Mouse (Mus musculus): Measurements from ENCODE around the gene Zfp442.
"Not testable (repeated sequence)": the region's sequence is repeated elsewhere in the genome, so short reads cannot be mapped to it uniquely, and the experiment has no call there.

The Zfp442 gene

GRCm38 (mm10) chr2:150451180-150451919 lies at the start of gene Zfp442:
Gene Zfp442, minus strand, starts transcription at chr2:150451486.
- DNase-seq (ENCODE audit: low read depth) = peak; percentile 4

GRCm38 (mm10) chr2:150500124-150500973 lies 49.1 kb upstream of the Zfp442 start:
- DNase-seq (ENCODE audit: low read depth) = not testable (repeated sequence)

- no peak for DNase-seq (ENCODE audit: low read depth)
Observed at GRCm38 (mm10) chr2:150493031-150493430, 41.7 kb upstream of the Zfp442 start.

GRCm38 (mm10) chr2:150484939-150485778 lies 33.9 kb upstream of the Zfp442 start, which contains the start of gene Zfp345:
Gene Zfp345, minus strand, starts transcription at chr2:150485091.
- not testable (repeated sequence) for DNase-seq (ENCODE audit: low read depth)

GRCm38 (mm10) chr2:150439084-150439483 lies 12.2 kb downstream of the Zfp442 start:
- DNase-seq (ENCODE audit: low read depth) = not testable (repeated sequence)

- not testable (repeated sequence) for DNase-seq (ENCODE audit: low read depth)
Observed at GRCm38 (mm10) chr2:150412146-150412545, 39.1 kb downstream of the Zfp442 start.

- DNase-seq (ENCODE audit: low read depth) = no peak
Observed at GRCm38 (mm10) chr2:150390198-150390597, 61.1 kb downstream of the Zfp442 start.

- not testable (repeated sequence) for DNase-seq (ENCODE audit: low read depth)
Observed at GRCm38 (mm10) chr2:150385553-150386106, 65.7 kb downstream of the Zfp442 start.

- no peak for DNase-seq (ENCODE audit: low read depth)
Observed at GRCm38 (mm10) chr2:150362878-150363229, 88.4 kb downstream of the Zfp442 start.

- peak; percentile 68 for DNase-seq (ENCODE audit: low read depth)
Observed at GRCm38 (mm10) chr2:150362113-150362877, 89.0 kb downstream of the Zfp442 start, which contains the start of gene 3300002I08Rik. Gene 3300002I08Rik, minus strand, starts transcription at chr2:150362765.
